Mouse (Mus musculus): Measurements from ENCODE around the gene Klhl36.

DNA sequence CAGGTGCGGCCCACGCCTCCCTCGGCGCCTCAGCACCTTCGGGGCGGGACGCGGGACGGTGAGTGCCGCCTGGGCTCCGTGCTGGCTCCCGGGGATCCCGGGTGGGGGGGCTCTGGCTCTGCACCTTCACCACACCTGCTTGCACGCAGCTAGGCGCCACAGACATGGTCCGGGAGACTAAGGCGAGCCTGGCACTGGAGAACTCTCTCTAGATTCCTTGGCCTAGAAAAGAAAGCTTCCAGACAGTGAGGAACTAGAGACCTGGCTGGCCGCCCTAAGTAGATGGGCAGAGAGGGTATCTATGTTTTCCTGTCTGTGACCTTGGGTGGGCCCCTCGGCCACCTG lies 296 bp downstream of the Klhl36 start:
- TF ChIP-seq POLR2A (IDR thresholded peaks at IDR 0.05; ENCODE audit: extremely low read depth, insufficient read depth, low read length) (no peak), CTCF (IDR thresholded peaks at IDR 0.05; ENCODE audit: low read depth, low read length) (no peak)

All from liver, adult 2 months (tissue).